Mouse (Mus musculus) monocyte, adult 5-6 weeks (primary cell): ENCODE measurements around the gene Pim3. TPM values are rescaled to one million over a fixed set of nuclear protein-coding genes. Genes with fewer than 3 reads are reported as not detected.

Source experiments
- ATAC-seq: fragments of 153-309, 156-312 bp; replicated peaks from 2 replicates; pipeline ENCODE4 v1.8.0; 2017; ENCODE audit warnings: mild to moderate bottlenecking; ENCODE audit not compliant: low TSS enrichment, insufficient number of reproducible peaks, severe bottlenecking, poor library complexity, low FRiP score
- total RNA-seq: library from RNA; stranded (forward); fragments of 200-1000, 200-491, 200-594 nt; gene quantifications from 3 replicates; pipeline ENCODE4 v1.2.3, GENCODE M21; 2017

Pim3 gene
- total RNA-seq, 1 experiment from 2014 or later, result 42.4 TPM

GRCm38 (mm10) chr15:88896341-88896980 is 34.5 kb downstream of the Pim3 start:
- no peak for ATAC-seq

GRCm38 (mm10) chr15:88902200-88902875 is 40.4 kb downstream of the Pim3 start:
- no peak for ATAC-seq

GRCm38 (mm10) chr15:88903086-88903485 is 41.1 kb downstream of the Pim3 start:
- no peak for ATAC-seq

GRCm38 (mm10) chr15:88904056-88904811 is 42.2 kb downstream of the Pim3 start:
- no peak for ATAC-seq

- ATAC-seq, result no peak
These were observed 44.4 kb downstream of the Pim3 start for GRCm38 (mm10) chr15:88906347-88906746.

- no peak for ATAC-seq
These were observed 53.1 kb downstream of the Pim3 start for GRCm38 (mm10) chr15:88915046-88915445.

Other genes starting within 250 kb of the Pim3 start
- gene Brd1, start 128.0 kb upstream of the Pim3 start, total RNA-seq, result 81.7 to 95.3 TPM (median 82.8 TPM) in 3 replicates
- gene Zbed4, start 110.5 kb upstream of the Pim3 start, total RNA-seq, result 16.3 to 28.2 TPM (median 20.2 TPM) in 3 replicates
- gene Alg12, start 42.9 kb upstream of the Pim3 start, total RNA-seq, result 5.8 to 15.6 TPM (median 9.6 TPM) in 3 replicates
- gene Creld2, start 42.5 kb upstream of the Pim3 start, total RNA-seq, result 59.8 to 71.4 TPM (median 62.8 TPM) in 3 replicates
- not detected in 3 replicates for gene Ttll8, start 92.2 kb downstream of the Pim3 start, total RNA-seq
- gene Mlc1, start 116.8 kb downstream of the Pim3 start, total RNA-seq, result 0.29 TPM in 1 of 3 replicates, not detected in the others
- gene Mov10l1, start 120.7 kb downstream of the Pim3 start, total RNA-seq, result not detected in 3 replicates
- gene Panx2, start 197.5 kb downstream of the Pim3 start, total RNA-seq, result not detected in 3 replicates
- gene Trabd, start 212.9 kb downstream of the Pim3 start, total RNA-seq, result 39.1 to 48.0 TPM (median 42.2 TPM) in 3 replicates
- 13.1 to 23.8 TPM (median 16.3 TPM) in 3 replicates for gene Selenoo, start 226.9 kb downstream of the Pim3 start, total RNA-seq